Mouse (Mus musculus) C2C12 (cell line): ENCODE data around the gene Ccn2.

Experiments
- CEBPB ChIP-seq: IDR thresholded peaks from one replicate; pipeline ENCODE4 v1.6.1; 2011; ENCODE audit warnings: low read depth, mild to moderate bottlenecking, control low read depth, moderate library complexity
- CTCF ChIP-seq: IDR thresholded peaks from one replicate; pipeline ENCODE4 v1.5.1; 2011; ENCODE audit not compliant: control insufficient read depth, insufficient read depth, insufficient read length

DNA sequence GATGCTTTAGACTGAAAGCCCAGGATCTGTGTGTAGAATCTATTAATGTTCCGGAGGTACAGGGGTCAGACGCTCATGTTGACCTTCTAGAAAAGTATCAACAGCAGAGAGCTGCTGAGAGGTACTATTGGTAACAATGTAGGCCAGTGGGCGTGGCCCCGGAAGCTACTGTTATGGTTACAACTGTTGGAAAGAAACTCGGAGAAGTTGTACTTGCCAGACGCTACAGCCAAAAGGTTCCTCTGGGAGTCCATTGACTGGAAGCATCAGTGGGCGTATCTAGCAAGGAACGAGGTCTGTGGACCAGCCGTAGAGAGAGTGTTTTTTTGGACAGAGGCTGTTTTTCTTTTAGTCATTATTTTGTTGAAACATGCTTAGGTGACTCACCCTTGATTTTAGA is 14.5 kb downstream of the Ccn2 start:
- TF ChIP-seq CEBPB (no peak), CTCF (no peak)
